Mouse (Mus musculus) cerebellum, adult 2 months (tissue): ENCODE data around the gene Iffo2. TPM values are rescaled to one million over a fixed set of nuclear protein-coding genes. Genes with fewer than 3 reads are reported as not detected.

Experiments used
- DNase-seq, 2 experiments: peaks; one replicate each; pipeline ENCODE4 v3.0.0; 2021
- H3K27ac ChIP-seq: fragments of 200-500 bp; 2 replicates; pipeline ENCODE4 v1.5.1; 2012; ENCODE audit warnings: low read length, control low read depth, inconsistent platforms; ENCODE audit not compliant: insufficient read depth
- H3K27me3 ChIP-seq: fragments of 200-500 bp; 2 replicates; pipeline ENCODE4 v1.6.1; 2012; ENCODE audit warnings: inconsistent platforms, mild to moderate bottlenecking, low read length, moderate library complexity; ENCODE audit not compliant: control insufficient read depth, insufficient read depth
- H3K4me1 ChIP-seq: fragments of 200-500 bp; 2 replicates; pipeline ENCODE4 v1.6.1; 2011; ENCODE audit warnings: low read length; ENCODE audit not compliant: control insufficient read depth, insufficient read depth
- H3K4me3 ChIP-seq: fragments of 200-500 bp; replicated peaks from 2 replicates; pipeline ENCODE3; 2011; ENCODE audit warnings: mild to moderate bottlenecking, low read depth, low read length, control low read depth; ENCODE audit not compliant: insufficient read depth
- CTCF ChIP-seq: fragments of 200-500 bp; IDR thresholded peaks from 2 replicates; pipeline ENCODE4 v1.5.1; 2011; ENCODE audit warnings: low read depth, mild to moderate bottlenecking, control low read depth, low read length, moderate library complexity, borderline replicate concordance; ENCODE audit not compliant: insufficient read depth
- POLR2A ChIP-seq: fragments of 200-500 bp; IDR thresholded peaks from 2 replicates; pipeline ENCODE4 v1.6.1; 2011; ENCODE audit warnings: low read length, control low read depth, borderline replicate concordance; ENCODE audit not compliant: insufficient read depth
- WGBS: fragments of 180-500 bp; shearing (Covaris S2); methylation state at CpG from one replicate; pipeline ENCODE4 v1.1.7; 2018; 5-methylcytosine and 5-hydroxymethylcytosine counted together
- polyA plus RNA-seq: library from polyadenylated mRNA; depleted of rRNA; stranded (reverse); fragments of >200 nt; gene quantifications from 2 replicates; pipeline ENCODE4 v1.2.3, GENCODE M21; 2012

The Iffo2 gene
- polyA plus RNA-seq, 1 experiment = 19.1 TPM

DNA sequence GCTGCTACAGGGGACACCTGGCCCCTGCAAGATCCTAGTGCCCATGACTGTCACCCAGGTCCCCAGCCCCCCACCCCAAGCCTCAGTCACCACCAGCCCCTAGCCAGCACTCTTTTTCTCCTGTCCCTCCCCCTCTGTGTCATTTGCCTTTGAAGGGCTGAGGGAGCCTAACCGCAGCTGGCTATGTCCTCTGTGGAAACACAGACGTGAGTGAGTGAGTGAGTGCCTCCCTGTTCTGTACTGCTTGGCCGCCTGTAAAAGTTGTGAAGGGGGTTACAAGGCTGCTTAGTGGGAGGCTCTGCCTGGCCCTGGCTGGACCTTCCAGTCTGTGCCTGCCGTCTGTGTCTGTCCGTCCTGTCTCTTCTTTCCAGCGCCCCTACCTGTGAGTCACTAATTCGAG is 5.4 kb downstream of the Iffo2 start:
- Histone ChIP-seq H3K4me1 (peaks cover 16% of the 10 kb centered on the region), H3K27me3 (no peaks in the 10 kb centered on the region), H3K27ac (no peak overlapping the region), H3K4me3 (no peak overlapping the region)
- 76% methylated on average over 7 of the region's 7 CpGs for WGBS
- no peak for TF ChIP-seq CTCF
- no peak for TF ChIP-seq POLR2A
- no peak for DNase-seq

DNA sequence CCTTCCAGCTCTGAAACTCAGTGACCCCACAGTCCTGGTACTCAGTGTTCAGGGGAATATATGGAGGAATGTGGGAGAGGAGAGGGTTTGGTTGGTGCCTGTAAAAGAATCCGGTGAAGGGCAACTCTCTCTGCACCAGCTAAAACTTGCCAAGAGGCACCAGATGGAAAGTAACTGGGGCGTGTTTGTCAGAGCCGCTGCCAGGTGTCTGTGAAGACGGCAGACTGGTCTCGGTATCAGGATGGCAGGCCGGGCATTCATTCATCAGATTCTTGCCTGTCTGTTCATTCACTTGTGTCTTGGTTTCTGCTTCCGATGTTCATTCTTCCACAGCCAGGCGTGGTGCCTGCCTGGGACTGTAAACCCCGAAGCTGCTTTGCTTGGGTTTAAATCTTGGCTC is 6.4 kb downstream of the Iffo2 start:
- H3K4me1 ChIP-seq = peaks cover 16% of the 10 kb centered on the region
- no peak overlapping the region for H3K27ac ChIP-seq
- TF ChIP-seq CTCF (no peak), POLR2A (no peak)
- H3K4me3 ChIP-seq = no peak overlapping the region
- no peaks in the 10 kb centered on the region for H3K27me3 ChIP-seq
- 12% methylated on average over 9 of the region's 9 CpGs for WGBS
- peak; percentile 60 to 79 for DNase-seq

DNA sequence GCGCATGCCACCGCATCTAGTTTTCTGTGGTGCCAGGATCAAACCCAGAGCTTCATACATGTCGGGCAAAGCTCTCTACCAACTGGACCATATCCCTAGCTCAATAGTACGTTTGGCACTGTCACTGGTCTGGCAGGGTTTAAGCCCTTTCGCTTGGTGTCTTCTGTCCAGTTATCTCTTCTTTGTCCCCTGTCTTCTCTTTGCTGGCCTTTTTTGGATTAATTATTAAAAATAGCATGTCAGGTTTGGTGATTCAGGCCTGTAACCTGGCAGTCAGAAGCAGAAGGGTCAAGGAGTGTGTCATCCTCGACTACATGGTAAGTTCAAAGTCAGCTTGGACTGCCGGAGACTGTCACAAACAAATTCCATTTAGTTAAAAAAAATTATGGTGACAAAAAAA is 10.4 kb downstream of the Iffo2 start:
- no peak for DNase-seq
- peaks cover 11% of the 10 kb centered on the region for H3K4me1 ChIP-seq
- 96% methylated on average over 7 of the region's 7 CpGs for WGBS
- no peak overlapping the region for H3K4me3 ChIP-seq
- no peak for TF ChIP-seq POLR2A
- TF ChIP-seq CTCF = no peak
- no peaks in the 10 kb centered on the region for H3K27me3 ChIP-seq
- H3K27ac ChIP-seq = no peak overlapping the region

DNA sequence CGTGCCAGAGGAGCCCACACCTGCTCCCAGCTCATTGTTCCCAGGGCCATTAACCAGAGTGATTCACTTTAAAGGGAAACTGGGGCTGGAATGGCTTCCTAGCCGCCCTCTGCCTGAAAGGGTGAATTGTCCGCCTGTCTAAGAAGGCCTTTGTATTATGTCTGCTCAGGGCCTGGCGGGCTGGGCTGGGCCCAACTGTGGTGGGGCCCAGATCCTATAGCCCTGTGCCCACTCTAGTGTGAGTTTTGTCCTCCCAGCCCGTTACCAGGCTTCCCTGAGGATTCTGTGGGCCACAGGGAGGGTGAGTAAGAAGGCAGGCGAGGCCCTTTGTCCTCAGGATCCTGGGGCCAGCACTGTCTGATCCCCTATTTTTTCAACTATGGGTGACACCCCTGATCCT is 15.4 kb downstream of the Iffo2 start:
- Histone ChIP-seq H3K4me3 (no peak overlapping the region), H3K27me3 (no peaks in the 10 kb centered on the region), H3K4me1 (no peaks in the 10 kb centered on the region), H3K27ac (no peak overlapping the region)
- no peak for DNase-seq
- TF ChIP-seq CTCF (no peak), POLR2A (no peak)
- 86% methylated on average over 6 of the region's 6 CpGs for WGBS

DNA sequence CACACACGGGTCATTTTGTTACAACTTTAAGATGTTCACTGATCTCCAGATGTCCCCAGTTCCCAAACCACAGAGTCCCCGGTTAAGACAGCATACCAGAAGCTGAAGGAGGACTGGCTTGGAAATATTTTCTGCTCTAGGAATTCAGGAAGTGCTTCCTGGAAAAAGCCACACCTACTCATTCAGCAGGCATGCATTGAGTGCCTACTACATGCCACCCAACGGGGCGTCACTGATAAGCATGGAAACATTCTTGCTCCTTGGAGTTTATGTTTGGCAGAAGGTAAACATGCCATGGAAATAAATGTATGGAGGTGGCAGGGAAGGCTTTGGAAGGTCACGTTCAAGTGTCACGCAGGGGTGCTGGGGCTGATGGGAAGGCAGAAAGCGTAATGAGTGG is 19.1 kb downstream of the Iffo2 start:
- Histone ChIP-seq H3K4me3 (no peak overlapping the region), H3K27ac (no peak overlapping the region), H3K27me3 (no peaks in the 10 kb centered on the region), H3K4me1 (no peaks in the 10 kb centered on the region)
- WGBS = 87% methylated on average over 7 of the region's 7 CpGs
- no peak for DNase-seq
- TF ChIP-seq CTCF (no peak), POLR2A (no peak)

DNA sequence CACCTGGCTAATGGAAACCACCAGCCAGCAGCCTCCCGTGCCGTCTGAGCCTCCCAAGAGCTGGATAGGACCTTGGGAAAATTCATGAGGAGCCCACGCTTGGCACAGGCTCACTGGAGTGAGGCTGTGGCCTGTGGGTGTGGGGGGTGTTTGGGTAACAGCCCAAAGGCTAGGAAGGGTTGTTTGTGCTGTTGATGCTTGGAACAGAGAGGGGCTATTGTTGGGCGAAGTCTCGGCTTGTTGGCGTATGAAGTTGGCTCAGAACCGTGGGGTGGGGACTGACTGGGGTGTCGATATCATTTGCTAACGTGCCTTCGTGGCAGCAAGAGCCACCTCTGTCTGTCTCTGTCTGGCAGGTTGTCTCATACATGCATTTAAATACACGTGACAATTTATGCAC is 24.9 kb downstream of the Iffo2 start:
- 73% methylated on average over 11 of the region's 11 CpGs for WGBS
- no peak for DNase-seq
- H3K4me3 ChIP-seq = no peak overlapping the region
- no peaks in the 10 kb centered on the region for H3K27me3 ChIP-seq
- TF ChIP-seq POLR2A (no peak), CTCF (no peak)
- H3K4me1 ChIP-seq = 0 out of 2 replicates have a peak, but pooled peaks cover 4% of the 10 kb centered on the region
- H3K27ac ChIP-seq = no peak overlapping the region

DNA sequence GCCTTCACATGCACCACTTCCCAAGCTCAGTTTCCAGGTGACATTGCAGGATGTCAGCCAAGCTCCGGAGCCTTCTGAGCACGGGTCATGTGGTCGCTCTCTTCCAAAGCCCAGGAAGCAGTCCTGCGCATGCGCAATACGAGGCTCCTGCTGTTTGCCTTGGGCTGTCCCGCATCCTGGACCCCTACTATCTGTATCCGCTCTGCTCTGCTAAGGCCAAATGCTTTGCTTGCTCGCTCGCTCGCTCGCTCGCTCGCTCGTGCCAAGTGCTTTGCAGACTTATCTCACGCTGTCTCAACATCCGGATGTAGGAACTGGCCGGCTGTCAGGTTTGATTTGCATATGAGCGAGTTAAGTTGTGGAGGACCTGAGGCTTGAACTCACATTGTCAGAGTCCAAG is 25.6 kb downstream of the Iffo2 start:
- peak; percentile 40 to 45 for DNase-seq
- Histone ChIP-seq H3K27ac (no peak overlapping the region), H3K4me3 (peak overlapping the region; percentile 2), H3K27me3 (no peaks in the 10 kb centered on the region), H3K4me1 (0 out of 2 replicates have a peak, but pooled peaks cover 4% of the 10 kb centered on the region)
- TF ChIP-seq POLR2A = no peak
- no peak for TF ChIP-seq CTCF
- WGBS = 23% methylated on average over 19 of the region's 19 CpGs

DNA sequence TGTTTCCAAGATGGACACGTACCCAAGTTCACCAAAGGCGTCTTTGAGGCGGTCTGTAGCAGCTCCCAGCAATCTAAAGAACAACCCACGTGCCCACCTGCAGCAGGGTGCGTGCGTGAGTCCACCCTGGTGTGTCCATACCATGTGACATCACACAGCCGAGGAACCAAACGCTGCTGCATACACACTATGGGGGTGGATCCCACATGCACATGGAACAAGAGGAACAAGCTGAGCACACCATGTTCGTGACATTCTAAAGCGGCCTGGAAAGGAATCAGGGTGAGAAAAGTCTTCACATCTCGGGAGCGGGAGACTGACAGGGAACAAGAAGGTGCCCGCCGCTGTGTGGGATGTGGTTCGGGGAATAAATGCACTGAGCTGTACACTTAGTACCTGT is 38.0 kb downstream of the Iffo2 start:
- TF ChIP-seq POLR2A (no peak), CTCF (no peak)
- no peak overlapping the region for H3K4me3 ChIP-seq
- DNase-seq = no peak
- no peak overlapping the region for H3K27ac ChIP-seq
- no peaks in the 10 kb centered on the region; the same call in 1 of the 2 replicates for H3K4me1 ChIP-seq
- 89% methylated on average over 15 of the region's 15 CpGs for WGBS
- H3K27me3 ChIP-seq = no peaks in the 10 kb centered on the region
